Mouse (Mus musculus): ENCODE results near the gene Prune1.

- TF ChIP-seq CTCF (IDR thresholded peaks at IDR 0.05; ENCODE audit: control insufficient read depth, insufficient read depth, insufficient replicate concordance, low read depth, low read length): no peak
- no peak for TF ChIP-seq POLR2A (IDR thresholded peaks at IDR 0.05; ENCODE audit: control insufficient read depth, low read depth, low read length)
These were observed 31.0 kb downstream of the Prune1 start, which contains the start of gene Bnipl for GRCm38 (mm10) chr3:95250783-95251424.

Measured in testis, adult 2 months (tissue).